Mouse (Mus musculus) MEL (cell line): ENCODE results near the gene Igf2bp3. TPM values are rescaled to one million over a fixed set of nuclear protein-coding genes. Genes with fewer than 3 reads are reported as not detected.

ENCODE experiments used
- DNase-seq: peaks from one replicate; pipeline ENCODE4 v3.0.0; 2011; ENCODE audit warnings: low read depth, low spot score
- H3K27ac ChIP-seq: 2 replicates; pipeline ENCODE4 v1.5.1; 2012; ENCODE audit warnings: low read depth, mild to moderate bottlenecking, control low read depth, low read length, moderate library complexity; ENCODE audit not compliant: control insufficient read depth
- H3K27me3 ChIP-seq, 2 experiments: fragments of 150-350 bp in 1 of 2; sonication (generic) in 1 of 2; 2 replicates each; pipeline ENCODE4 v1.6.1; 2012; ENCODE audit warnings: low read length in 2 of 2, mild to moderate bottlenecking in 2 of 2, improper control_type of control experiment in 1 of 2, moderate library complexity in 1 of 2; ENCODE audit not compliant: insufficient read depth in 2 of 2, control insufficient read depth in 1 of 2
- H3K36me3 ChIP-seq, 2 experiments: 2 replicates each; pipeline ENCODE4 v1.6.1; 2012 to 2014; ENCODE audit warnings: low read length in 2 of 2, improper control_type of control experiment in 1 of 2, inconsistent platforms in 1 of 2, mild to moderate bottlenecking in 1 of 2; ENCODE audit not compliant: insufficient read depth in 2 of 2, control insufficient read depth in 1 of 2
- H3K4me1 ChIP-seq, 2 experiments: fragments of 150-350 bp in 1 of 2; sonication (generic) in 1 of 2; 2 replicates each; pipeline ENCODE4 v1.6.1; 2012; ENCODE audit warnings: low read length in 2 of 2, improper control_type of control experiment in 1 of 2, mild to moderate bottlenecking in 1 of 2; ENCODE audit not compliant: insufficient read depth in 2 of 2, control insufficient read depth in 1 of 2
- H3K4me3 ChIP-seq, 2 experiments: fragments of 150-350 bp in 1 of 2; sonication (generic) in 1 of 2; 2 replicates each; pipeline ENCODE4 v1.5.1; 2012; ENCODE audit warnings: low read depth in 2 of 2, low read length in 2 of 2, mild to moderate bottlenecking in 2 of 2, moderate library complexity in 2 of 2, control low read depth in 1 of 2, improper control_type of control experiment in 1 of 2; ENCODE audit not compliant: control insufficient read depth in 1 of 2, insufficient read depth in 1 of 2
- H3K79me2 ChIP-seq: 2 replicates; pipeline ENCODE4 v1.6.1; 2012; ENCODE audit warnings: mild to moderate bottlenecking, low read length, moderate library complexity; ENCODE audit not compliant: control insufficient read depth, poor library complexity, insufficient read depth
- H3K9ac ChIP-seq: 2 replicates; pipeline ENCODE4 v1.6.1; 2012; ENCODE audit warnings: low read depth, mild to moderate bottlenecking, control low read depth, low read length, moderate library complexity; ENCODE audit not compliant: control insufficient read depth, poor library complexity, severe bottlenecking
- H3K9me3 ChIP-seq: fragments of 150-350 bp; sonication (generic); replicated peaks from 2 replicates; pipeline ENCODE4 v1.6.1; 2012; ENCODE audit warnings: mild to moderate bottlenecking, low read length, improper control_type of control experiment, moderate library complexity; ENCODE audit not compliant: insufficient read depth
- BHLHE40 ChIP-seq: IDR thresholded peaks from 2 replicates; pipeline ENCODE4 v1.6.1; 2012; ENCODE audit warnings: low read depth, mild to moderate bottlenecking, inconsistent platforms, low read length, improper control_type of control experiment, borderline replicate concordance
- CHD1 ChIP-seq: IDR thresholded peaks from 2 replicates; pipeline ENCODE4 v1.6.1; 2012; ENCODE audit warnings: low read depth, mild to moderate bottlenecking, inconsistent platforms, low read length, improper control_type of control experiment
- CHD2 ChIP-seq: IDR thresholded peaks from 2 replicates; pipeline ENCODE4 v1.6.1; 2011; ENCODE audit warnings: low read length, improper control_type of control experiment
- E2F4 ChIP-seq: IDR thresholded peaks from 2 replicates; pipeline ENCODE4 v1.6.1; 2011; ENCODE audit warnings: low read depth, low read length, improper control_type of control experiment, borderline replicate concordance
- ELF1 ChIP-seq: IDR thresholded peaks from 2 replicates; pipeline ENCODE4 v1.6.1; 2014; ENCODE audit warnings: low read depth, mild to moderate bottlenecking, inconsistent platforms, low read length, improper control_type of control experiment, moderate library complexity
- EP300 ChIP-seq, 2 experiments: IDR thresholded peaks; 2 replicates each; pipeline ENCODE4 v1.6.1; 2011; ENCODE audit warnings: improper control_type of control experiment in 2 of 2, low read length in 2 of 2, low read depth in 1 of 2, mild to moderate bottlenecking in 1 of 2
- ETS1 ChIP-seq: IDR thresholded peaks from 2 replicates; pipeline ENCODE4 v1.6.1; 2012; ENCODE audit warnings: low read depth, mild to moderate bottlenecking, inconsistent platforms, low read length, improper control_type of control experiment, moderate library complexity
- GABPA ChIP-seq: IDR thresholded peaks from 2 replicates; pipeline ENCODE4 v1.6.1; 2012; ENCODE audit warnings: low read depth, mild to moderate bottlenecking, inconsistent platforms, low read length, improper control_type of control experiment, moderate library complexity
- KAT2A ChIP-seq: conservative IDR thresholded peaks from 2 replicates; pipeline ENCODE4 v1.6.1; 2012; ENCODE audit warnings: low read depth, low read length, improper control_type of control experiment, inconsistent platforms
- MAZ ChIP-seq: IDR thresholded peaks from 2 replicates; pipeline ENCODE4 v1.6.1; 2012; ENCODE audit warnings: low read depth, mild to moderate bottlenecking, inconsistent platforms, low read length, improper control_type of control experiment
- MEF2A ChIP-seq: IDR thresholded peaks from 2 replicates; pipeline ENCODE4 v1.6.1; 2014; ENCODE audit warnings: low read depth, mild to moderate bottlenecking, inconsistent platforms, low read length, improper control_type of control experiment; ENCODE audit not compliant: poor library complexity, insufficient replicate concordance, severe bottlenecking; ENCODE audit errors: extremely low read depth
- MYC ChIP-seq: IDR thresholded peaks from 2 replicates; pipeline ENCODE4 v1.6.1; 2011; ENCODE audit warnings: low read depth, mild to moderate bottlenecking, low read length, improper control_type of control experiment, moderate library complexity
- NELFE ChIP-seq: IDR thresholded peaks from 2 replicates; pipeline ENCODE4 v1.6.1; 2011; ENCODE audit warnings: low read depth, low read length, improper control_type of control experiment
- NRF1 ChIP-seq: IDR thresholded peaks from 2 replicates; pipeline ENCODE4 v1.6.1; 2014; ENCODE audit warnings: low read depth, mild to moderate bottlenecking, inconsistent platforms, low read length, improper control_type of control experiment, moderate library complexity; ENCODE audit not compliant: poor library complexity, insufficient read depth, severe bottlenecking
- POLR2A ChIP-seq, 2 experiments: IDR thresholded peaks; 2 replicates each; pipeline ENCODE4 v1.6.1; 2011 to 2012; ENCODE audit warnings: low read length in 2 of 2, mild to moderate bottlenecking in 2 of 2, control low read depth in 1 of 2, improper control_type of control experiment in 1 of 2, low read depth in 1 of 2, moderate library complexity in 1 of 2; ENCODE audit not compliant: control insufficient read depth in 1 of 2, insufficient read depth in 1 of 2, poor library complexity in 1 of 2
- POLR2AphosphoS5 ChIP-seq: IDR thresholded peaks from 2 replicates; pipeline ENCODE4 v1.6.1; 2012; ENCODE audit warnings: low read depth, borderline replicate concordance, mild to moderate bottlenecking, inconsistent platforms, low read length, moderate library complexity, mixed read lengths
- SIN3A ChIP-seq: IDR thresholded peaks from 2 replicates; pipeline ENCODE4 v1.6.1; 2012; ENCODE audit warnings: low read length, improper control_type of control experiment, inconsistent platforms
- TCF12 ChIP-seq: IDR thresholded peaks from 2 replicates; pipeline ENCODE4 v1.6.1; 2014; ENCODE audit warnings: low read depth, mild to moderate bottlenecking, inconsistent platforms, low read length, improper control_type of control experiment, moderate library complexity
- UBTF ChIP-seq: IDR thresholded peaks from 2 replicates; pipeline ENCODE4 v1.6.1; 2012; ENCODE audit warnings: low read depth, mild to moderate bottlenecking, inconsistent platforms, low read length, improper control_type of control experiment, moderate library complexity, borderline replicate concordance; ENCODE audit not compliant: insufficient read depth
- USF1 ChIP-seq: IDR thresholded peaks from 2 replicates; pipeline ENCODE4 v1.6.1; 2014; ENCODE audit warnings: low read depth, mild to moderate bottlenecking, inconsistent platforms, low read length, improper control_type of control experiment, moderate library complexity
- ZC3H11A ChIP-seq: IDR thresholded peaks from 2 replicates; pipeline ENCODE4 v1.6.1; 2012; ENCODE audit warnings: low read depth, mild to moderate bottlenecking, inconsistent platforms, low read length, improper control_type of control experiment
- ZNF384 ChIP-seq: IDR thresholded peaks from 2 replicates; pipeline ENCODE4 v1.6.1; 2012; ENCODE audit warnings: low read depth, mild to moderate bottlenecking, inconsistent platforms, low read length, improper control_type of control experiment
- polyA plus RNA-seq, 2 experiments: library from polyadenylated mRNA; stranded (reverse) in 1 of 2; unstranded in 1 of 2; fragments of >175 nt in 1 of 2; fragments of >200 nt in 1 of 2; gene quantifications; 2 replicates each; pipeline versions ENCODE4 v1.2.1 to v1.2.4; 2012; ENCODE audit warnings: low replicate concordance in 2 of 2, low read depth in 1 of 2; ENCODE audit not compliant: insufficient read length in 2 of 2, insufficient read depth in 1 of 2, missing spikeins in 1 of 2
- total RNA-seq: library from RNA; depleted of rRNA; stranded (reverse); fragments of 300-350 nt; gene quantifications from 2 replicates; pipeline ENCODE4 v1.2.3, GENCODE M21; 2012

Gene Igf2bp3
- total and polyA plus RNA-seq, 3 experiments, result 0.12 to 0.29 TPM; not detected in 1

- no peaks in the 10 kb centered on the region for H3K9me3 ChIP-seq
- H3K27ac ChIP-seq, result no peak overlapping the region
- no peak overlapping the region for H3K4me3 ChIP-seq
- H3K4me1 ChIP-seq, result no peaks in the 10 kb centered on the region
- TF ChIP-seq POLR2A (IDR thresholded peaks at IDR 0.05; ENCODE audit: control insufficient read depth in 1 of 2, insufficient read depth in 1 of 2, low read depth in 1 of 2, low read length in 2 of 2, poor library complexity in 1 of 2), result no peak
- TF ChIP-seq ETS1, result no peak
- no peak for TF ChIP-seq SIN3A
- no peak for TF ChIP-seq GABPA
- TF ChIP-seq ZC3H11A, result no peak
- TF ChIP-seq UBTF, result no peak
- no peak for TF ChIP-seq POLR2AphosphoS5
- TF ChIP-seq E2F4, result no peak
- TF ChIP-seq CHD1, result no peak
- TF ChIP-seq MEF2A, result no peak
- no peak for TF ChIP-seq NELFE
- no peak for TF ChIP-seq EP300 (IDR thresholded peaks at IDR 0.05; ENCODE audit: low read depth in 1 of 2, low read length in 2 of 2)
- TF ChIP-seq NRF1, result no peak
- TF ChIP-seq USF1, result no peak
- TF ChIP-seq CHD2, result no peak
- TF ChIP-seq TCF12, result no peak
- no peak for TF ChIP-seq BHLHE40
- no peak for TF ChIP-seq ELF1
- no peak for TF ChIP-seq MYC
- no peak for TF ChIP-seq KAT2A
- no peak overlapping the region for H3K9ac ChIP-seq
- H3K27me3 ChIP-seq, result peaks cover 0 to 1% of the 10 kb centered on the region in 2 experiments; a peak in 1 of 4 replicates
- DNase-seq, result peak; percentile 26
- H3K79me2 ChIP-seq, result no peaks in the 10 kb centered on the region
- H3K36me3 ChIP-seq, result no peaks in the 10 kb centered on the region
Measured at GRCm38 (mm10) chr6:49096933-49097461, 117.8 kb downstream of the Igf2bp3 start.

GRCm38 (mm10) chr6:49096421-49096820, 118.3 kb downstream of the Igf2bp3 start:
- TF ChIP-seq ELF1, result no peak
- no peak for TF ChIP-seq ETS1
- no peak for TF ChIP-seq BHLHE40
- TF ChIP-seq ZNF384, result no peak
- no peak for TF ChIP-seq MAZ
- H3K27ac ChIP-seq, result no peak overlapping the region
- no peak for DNase-seq
- H3K36me3 ChIP-seq, result no peaks in the 10 kb centered on the region
- H3K9ac ChIP-seq, result no peak overlapping the region
- H3K4me1 ChIP-seq, result no peaks in the 10 kb centered on the region
- no peaks in the 10 kb centered on the region for H3K79me2 ChIP-seq
- H3K4me3 ChIP-seq, result no peak overlapping the region
- H3K9me3 ChIP-seq, result no peaks in the 10 kb centered on the region
- H3K27me3 ChIP-seq, result peaks cover 0 to 1% of the 10 kb centered on the region in 2 experiments; a peak in 1 of 4 replicates
